Mouse (Mus musculus) lung, postnatal 25 days (tissue): ENCODE results near the gene Ampd3.

Experiments
- DNase-seq: peaks from one replicate; pipeline ENCODE4 v3.0.0; 2022; ENCODE audit warnings: low spot score

Ampd3 gene

DNA sequence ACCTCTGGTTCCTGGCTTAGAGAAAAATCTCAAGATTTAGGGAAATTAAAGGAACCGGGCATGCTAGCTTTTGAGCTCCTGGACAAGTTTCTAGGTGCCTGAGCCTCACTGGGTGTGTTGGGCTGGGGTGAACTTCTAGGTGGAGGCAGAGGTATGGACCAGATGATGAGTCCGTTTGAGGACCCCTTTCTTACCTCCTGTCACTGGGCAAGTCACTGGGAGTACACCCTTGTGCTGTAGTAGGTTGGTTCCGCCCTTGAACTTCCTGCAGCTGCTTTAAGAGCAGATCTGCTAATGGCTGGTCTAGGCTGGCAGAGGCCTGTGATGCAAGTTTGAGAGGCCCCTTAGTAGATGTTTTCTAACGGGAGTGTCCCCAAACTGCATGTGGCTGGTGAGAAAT is 1.1 kb downstream of the Ampd3 start:
- peak; percentile 62 for DNase-seq

GRCm38 (mm10) chr7:110770949-110771348 is 2.9 kb downstream of the Ampd3 start:
- DNase-seq, result no peak

DNA sequence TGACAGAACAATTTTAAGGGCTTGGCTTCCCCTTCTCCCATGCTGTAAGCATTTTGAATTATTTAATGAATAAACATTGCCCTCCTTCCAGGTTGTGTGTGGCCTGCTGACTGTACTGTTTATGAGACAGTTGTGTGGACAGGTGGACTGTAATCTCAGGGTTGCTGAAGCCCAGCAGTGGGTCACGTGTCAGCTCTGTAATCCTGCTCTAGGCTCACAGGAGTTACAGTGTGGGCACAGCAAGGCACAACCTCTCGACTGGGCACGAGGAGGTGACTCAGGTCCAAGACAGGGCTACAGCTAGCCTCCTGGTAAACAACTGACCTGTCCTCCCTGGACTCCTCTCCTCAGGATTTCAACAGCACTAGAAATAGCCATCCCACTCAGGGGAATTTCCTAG is 4.3 kb downstream of the Ampd3 start:
- no peak for DNase-seq

- DNase-seq, result peak; percentile 60
These were observed 5.4 kb downstream of the Ampd3 start for GRCm38 (mm10) chr7:110773204-110774002.

- DNase-seq, result no peak
These were observed 6.1 kb downstream of the Ampd3 start for GRCm38 (mm10) chr7:110774077-110774476.

GRCm38 (mm10) chr7:110774674-110775073 is 6.7 kb downstream of the Ampd3 start:
- no peak for DNase-seq

GRCm38 (mm10) chr7:110777146-110778001 is 9.4 kb downstream of the Ampd3 start:
- peak; percentile 51 for DNase-seq

GRCm38 (mm10) chr7:110778933-110779332 is 10.9 kb downstream of the Ampd3 start:
- DNase-seq, result no peak

DNA sequence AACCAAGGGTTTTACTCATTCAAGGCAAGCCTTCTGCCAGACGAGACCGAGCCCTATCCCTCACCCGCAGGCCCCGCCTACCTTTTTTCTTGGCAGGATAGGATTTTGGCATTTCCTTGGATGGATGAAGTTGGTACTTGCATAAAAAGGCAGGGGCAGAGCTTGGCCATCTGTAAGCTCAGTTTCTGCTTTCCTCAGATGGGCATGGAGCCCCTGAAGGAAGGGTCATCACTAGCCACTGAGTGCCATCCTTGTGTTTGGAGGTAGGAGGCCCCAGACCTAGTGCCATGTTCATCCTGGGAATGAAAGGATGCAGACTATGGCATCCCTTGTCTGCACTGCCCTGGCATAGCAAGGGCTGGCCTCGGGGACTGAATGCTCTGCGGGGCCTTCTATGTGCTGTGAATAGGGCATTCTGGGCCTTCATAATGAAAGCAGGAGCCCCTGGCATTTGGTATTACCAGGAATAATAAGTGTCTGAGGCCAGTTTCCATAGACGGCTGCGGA is 11.7 kb downstream of the Ampd3 start:
- no peak for DNase-seq

- DNase-seq, result no peak
These were observed 12.5 kb downstream of the Ampd3 start for GRCm38 (mm10) chr7:110780520-110780919.

DNA sequence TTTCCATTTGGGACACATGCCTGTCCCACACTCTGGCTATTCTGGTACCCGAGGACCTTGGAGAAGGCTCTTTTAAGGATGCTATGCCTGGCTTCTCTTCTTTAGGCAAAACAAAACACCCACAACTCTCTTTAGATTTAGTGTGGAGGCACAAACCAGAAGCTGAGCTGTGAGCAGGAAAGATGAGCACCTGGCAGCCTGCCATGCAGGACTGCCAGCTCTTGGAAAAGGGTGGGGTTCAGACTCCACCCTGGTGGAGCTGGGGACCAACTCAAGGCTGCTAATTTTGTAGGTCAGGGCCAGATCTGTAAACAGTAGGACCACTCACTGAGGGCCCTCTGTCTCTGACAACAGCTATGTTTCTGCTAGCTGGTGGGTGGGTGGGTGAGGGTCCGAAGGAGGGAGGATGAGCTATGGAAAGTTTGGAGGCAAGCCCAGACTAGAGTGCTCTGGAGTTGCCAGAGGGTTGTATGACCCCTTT is 13.3 kb downstream of the Ampd3 start:
- no peak for DNase-seq

GRCm38 (mm10) chr7:110782135-110782534 is 14.1 kb downstream of the Ampd3 start:
- peak; percentile 57 for DNase-seq

- peak; percentile 52 for DNase-seq
These were observed 15.0 kb downstream of the Ampd3 start for GRCm38 (mm10) chr7:110782845-110783478.

DNA sequence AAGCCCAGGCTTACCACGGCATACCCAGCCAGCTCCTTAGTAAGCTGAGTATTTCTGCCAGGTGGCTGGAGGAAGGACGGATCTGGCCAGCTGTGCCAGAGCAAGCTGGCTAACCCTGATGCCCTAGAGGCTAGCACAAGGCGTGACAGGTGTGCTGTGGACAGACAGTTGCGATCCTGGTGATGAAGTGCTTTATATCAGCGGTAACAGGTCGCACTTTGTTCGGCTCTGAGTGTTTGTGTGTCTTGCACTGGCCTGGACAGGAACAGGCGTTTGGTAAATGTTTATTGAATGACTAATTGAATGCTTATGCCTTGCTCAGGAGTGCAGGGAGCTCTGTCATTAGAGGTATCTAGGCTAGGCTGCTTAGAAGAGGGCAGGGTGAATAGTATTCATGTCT is 17.0 kb downstream of the Ampd3 start:
- DNase-seq, result no peak

GRCm38 (mm10) chr7:110785741-110786146 is 17.7 kb downstream of the Ampd3 start:
- no peak for DNase-seq

DNA sequence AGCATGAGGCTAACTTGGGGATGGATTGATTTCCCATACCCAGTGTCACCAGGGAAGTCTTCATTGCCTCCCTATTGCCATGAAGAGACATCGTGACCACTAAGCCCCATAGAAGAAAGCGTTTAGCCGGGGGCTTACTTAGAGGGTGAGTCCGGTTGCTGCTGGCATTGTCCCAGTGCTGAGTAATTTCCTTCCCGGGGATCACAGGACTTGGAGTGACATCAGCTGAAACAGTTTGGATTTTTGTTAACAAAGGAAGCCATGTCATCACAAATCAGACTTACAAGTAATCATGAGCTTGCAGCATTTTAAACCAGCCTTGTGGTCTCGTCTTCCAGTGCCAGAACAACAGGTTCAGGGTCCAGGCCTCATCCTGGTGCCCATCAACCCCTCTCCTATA is 19.3 kb downstream of the Ampd3 start:
- peak; percentile 83 for DNase-seq

DNA sequence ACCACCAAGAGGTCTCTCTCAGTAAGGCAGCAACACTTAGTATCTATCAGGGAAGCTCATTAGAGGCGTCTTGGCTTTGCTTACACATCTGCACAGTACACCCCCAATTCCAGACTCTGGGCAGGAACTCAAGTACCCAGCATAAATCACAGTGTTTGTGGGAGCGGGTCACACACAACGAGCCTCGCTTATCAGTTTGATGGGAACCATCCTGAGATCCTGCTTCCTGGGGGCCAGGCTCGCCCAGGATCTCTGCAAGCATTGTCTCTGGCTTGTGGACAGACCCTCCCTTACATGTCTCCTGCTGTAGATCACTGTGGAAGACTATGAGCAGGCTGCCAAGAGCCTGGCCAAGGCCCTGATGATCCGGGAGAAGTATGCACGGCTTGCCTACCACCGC is 22.9 kb downstream of the Ampd3 start:
- DNase-seq, result no peak

- no peak for DNase-seq
These were observed 24.2 kb downstream of the Ampd3 start for GRCm38 (mm10) chr7:110792201-110792600.

GRCm38 (mm10) chr7:110792834-110793233 is 24.8 kb downstream of the Ampd3 start:
- DNase-seq, result no peak

- DNase-seq, result no peak
These were observed 26.7 kb downstream of the Ampd3 start for GRCm38 (mm10) chr7:110794722-110795121.

GRCm38 (mm10) chr7:110796367-110797051 is 28.5 kb downstream of the Ampd3 start:
- peak; percentile 67 for DNase-seq
